Mouse (Mus musculus): ENCODE results near the gene Hes1.

- TF ChIP-seq CTCF (IDR thresholded peaks at IDR 0.05; ENCODE audit: borderline replicate concordance, insufficient read depth, low read length) (no peak), POLR2A (IDR thresholded peaks at IDR 0.05; ENCODE audit: low read depth, low read length) (peak; percentile 7; the same call in 1 of the 2 replicates)
Measured at GRCm38 (mm10) chr16:30069580-30069949, 5.4 kb downstream of the Hes1 start.
